Mouse (Mus musculus) adrenal gland, postnatal 10 days (tissue): ENCODE data around the gene Fut9. TPM values are rescaled to one million over a fixed set of nuclear protein-coding genes. Genes with fewer than 3 reads are reported as not detected.

ENCODE experiments used
- DNase-seq: peaks from one replicate; pipeline ENCODE4 v3.0.0; 2021; ENCODE audit warnings: mixed read lengths
- long read RNA-seq, 2 experiments: library from polyadenylated mRNA; stranded (forward); transcript quantifications; one replicate each; pipeline ENCODE4 v2.0.0; 2021
- total RNA-seq, 2 experiments: library from RNA; stranded (reverse); gene quantifications; 2 replicates each; pipeline ENCODE4 v1.2.3; 2021

Gene Fut9
- under 1 TPM; 0.24 to 0.48 TPM for total RNA-seq
- long read RNA-seq, experiment 1: 0 reads
- long read RNA-seq, experiment 2, partial matches to known transcripts: 0 of 1 reads
- long read RNA-seq, experiment 2, other reads (novel, unspliced or antisense): 1 of 1 reads

DNA sequence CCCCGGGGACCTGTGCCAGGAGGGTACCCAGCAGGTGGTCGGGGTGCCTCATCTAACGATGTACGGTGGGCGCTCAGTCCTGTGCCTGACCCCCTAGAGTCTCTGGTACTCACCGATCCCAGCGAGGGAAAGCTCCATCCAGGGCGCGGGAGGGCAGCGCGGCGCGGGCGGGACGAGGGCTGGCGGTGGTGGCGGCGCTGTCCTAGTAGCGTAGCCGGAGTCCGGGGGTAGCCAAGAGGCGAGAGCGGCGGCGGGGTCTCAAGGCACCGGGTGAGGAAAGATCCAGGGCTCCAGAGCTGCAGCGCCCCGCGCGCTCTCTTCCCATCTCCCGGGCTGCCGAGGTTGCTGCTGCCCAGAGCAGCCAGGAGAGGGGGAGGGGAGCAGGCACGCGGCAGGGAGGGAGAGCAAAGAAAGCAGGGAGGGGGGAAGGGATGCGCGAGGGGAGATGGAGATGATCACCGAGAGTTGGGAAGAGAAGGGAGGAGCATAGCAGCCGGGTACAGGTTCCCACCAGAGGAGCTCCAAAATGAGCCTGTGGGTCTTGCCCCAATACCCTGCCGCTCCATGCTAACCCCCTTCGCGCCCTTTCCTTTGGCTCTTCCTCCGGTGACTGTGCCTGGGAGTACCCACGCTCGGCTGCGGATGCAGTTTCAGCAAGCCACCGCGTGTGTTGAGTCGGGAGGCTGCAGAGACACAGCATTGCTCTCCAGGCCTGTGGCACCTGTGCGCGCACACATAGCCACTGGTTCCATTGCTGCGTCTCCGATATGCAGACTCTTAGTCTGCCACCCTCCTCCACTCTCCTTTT, at the start of gene Fut9:
Gene Fut9, minus strand, starts transcription at position 769 of the 808 bp plus-strand sequence.
- DNase-seq: peak; percentile 13

DNA sequence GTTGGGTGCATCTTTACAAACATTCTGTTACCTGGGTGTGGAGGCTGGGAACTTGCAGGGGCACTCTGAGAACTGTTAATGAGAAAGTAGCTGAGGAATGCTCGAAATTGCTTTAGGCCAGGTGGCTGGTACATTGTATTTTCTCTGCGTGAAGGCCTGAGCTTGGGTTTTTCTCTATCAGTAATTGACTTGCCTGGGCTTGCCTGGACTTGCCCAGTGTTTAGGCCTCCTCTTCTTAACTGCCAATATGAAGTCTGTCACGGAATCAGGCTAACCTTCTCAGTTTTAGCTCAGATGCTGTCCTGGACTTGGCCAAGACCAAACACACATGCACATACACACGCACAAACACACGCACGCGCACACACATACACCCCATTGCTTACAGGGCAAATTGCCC, 15.7 kb upstream of the Fut9 start:
- DNase-seq: no peak

DNA sequence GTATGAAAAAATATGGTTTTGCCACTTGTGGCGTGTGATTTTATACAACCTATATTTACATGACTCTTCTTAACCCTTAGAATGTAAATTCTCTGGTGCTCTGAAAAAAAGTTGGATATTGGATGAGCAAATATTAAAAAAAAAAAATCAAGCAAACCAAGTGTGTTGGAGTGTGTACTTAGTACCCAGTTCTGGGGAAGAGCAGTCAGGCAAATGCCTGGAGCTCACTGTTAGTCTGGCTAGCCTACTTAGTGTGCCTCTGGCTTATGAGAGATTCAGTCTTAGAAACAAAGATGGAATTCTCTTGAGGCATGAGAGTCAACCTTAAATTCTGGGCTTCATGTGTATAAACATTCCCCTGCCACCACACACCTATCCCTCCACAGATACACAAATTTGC, 13.3 kb upstream of the Fut9 start:
- DNase-seq: no peak

DNA sequence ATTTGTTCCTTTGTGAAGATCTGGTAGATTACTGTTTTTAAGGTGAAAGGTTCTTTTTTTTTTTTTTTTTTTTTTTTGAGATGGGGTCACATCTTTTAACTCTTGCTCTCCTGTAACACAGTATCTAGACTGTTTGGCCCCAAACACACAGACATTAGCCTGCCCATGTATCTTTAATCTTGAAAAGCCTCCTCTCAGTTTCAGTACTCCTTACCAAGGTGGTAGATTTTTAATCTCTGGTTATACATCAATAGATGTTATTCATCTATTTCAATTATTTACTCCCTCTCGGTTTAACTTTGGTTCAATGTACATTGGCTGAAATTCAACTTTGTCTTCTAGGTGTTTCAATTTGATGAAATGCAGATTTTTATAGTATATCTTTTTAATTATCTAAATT, 10.0 kb upstream of the Fut9 start:
- DNase-seq: no peak

DNA sequence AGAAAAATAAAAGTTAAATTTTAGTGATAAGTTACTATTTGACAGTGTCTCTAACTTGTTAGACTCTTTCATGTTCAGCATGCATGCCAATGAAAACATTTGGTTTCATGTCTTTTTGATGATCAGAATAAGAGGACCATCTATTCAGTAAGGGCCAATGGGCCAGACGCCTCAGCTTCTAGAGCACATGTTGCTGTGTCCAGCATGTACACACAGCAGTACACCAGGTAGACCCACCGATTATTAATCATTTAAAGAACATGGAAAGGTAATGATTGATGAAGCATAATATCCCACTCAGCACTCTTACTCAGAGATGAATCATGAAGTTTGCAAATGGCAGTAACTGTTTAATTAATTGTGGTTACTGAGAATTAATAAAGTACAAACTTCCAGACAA, 1.7 kb upstream of the Fut9 start:
- DNase-seq: no peak

DNA sequence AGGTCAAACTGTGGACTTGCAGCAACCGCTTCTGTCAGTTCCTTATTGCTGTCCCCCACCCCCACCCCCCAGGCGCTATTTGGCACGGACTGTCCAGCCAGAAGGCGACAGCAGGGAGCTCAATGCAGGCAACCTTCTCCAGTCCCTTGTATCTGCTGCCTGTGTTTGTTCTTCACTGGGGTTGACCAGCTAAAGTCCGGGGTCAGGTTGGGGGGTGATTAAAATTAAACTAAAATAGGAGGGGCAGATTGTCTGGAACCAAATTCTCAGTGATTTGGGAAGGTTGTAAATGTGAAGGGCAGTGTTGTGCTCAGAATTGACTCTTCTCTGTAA, 206 bp upstream of the Fut9 start:
- no peak for DNase-seq

DNA sequence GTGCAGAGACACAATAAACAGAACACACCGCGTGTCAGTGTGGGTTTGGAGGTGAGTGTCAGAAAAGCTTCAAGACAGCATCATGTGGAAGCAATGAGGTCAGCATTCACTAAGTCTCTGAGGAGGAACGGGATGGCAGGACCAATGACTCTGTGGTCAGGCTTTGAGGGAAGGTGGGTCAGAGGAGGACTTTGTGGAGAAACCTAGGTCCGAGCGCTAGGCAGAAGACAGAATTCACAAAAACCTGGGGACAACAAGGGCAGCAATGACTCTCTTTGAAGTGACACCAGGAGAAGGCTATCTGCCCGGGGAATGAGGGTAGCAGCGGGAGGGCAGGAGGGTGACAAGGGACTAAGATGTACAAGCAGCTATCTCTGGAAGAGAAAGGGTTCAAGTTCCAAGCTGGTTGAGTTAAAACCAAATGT, 981 bp downstream of the Fut9 start:
- no peak for DNase-seq

DNA sequence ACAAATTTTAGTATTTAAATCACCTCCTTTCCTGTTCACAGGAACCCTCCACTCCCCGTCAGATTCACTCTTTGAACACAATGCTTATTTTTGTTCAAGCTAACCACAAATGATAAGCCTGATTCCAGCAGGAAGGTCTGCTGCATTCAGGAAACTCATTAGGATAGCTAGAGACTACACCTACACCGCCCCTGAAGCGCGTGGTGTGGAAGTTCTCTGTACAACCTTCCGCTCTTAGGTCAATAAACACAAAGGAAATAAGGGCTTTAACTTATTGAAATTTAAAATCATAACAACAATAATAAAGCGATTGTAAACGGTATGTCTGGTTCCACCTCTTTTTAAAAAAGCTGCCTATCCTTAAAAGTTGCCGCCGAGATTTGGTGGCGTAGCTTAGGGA, 1.6 kb downstream of the Fut9 start:
- no peak for DNase-seq

DNA sequence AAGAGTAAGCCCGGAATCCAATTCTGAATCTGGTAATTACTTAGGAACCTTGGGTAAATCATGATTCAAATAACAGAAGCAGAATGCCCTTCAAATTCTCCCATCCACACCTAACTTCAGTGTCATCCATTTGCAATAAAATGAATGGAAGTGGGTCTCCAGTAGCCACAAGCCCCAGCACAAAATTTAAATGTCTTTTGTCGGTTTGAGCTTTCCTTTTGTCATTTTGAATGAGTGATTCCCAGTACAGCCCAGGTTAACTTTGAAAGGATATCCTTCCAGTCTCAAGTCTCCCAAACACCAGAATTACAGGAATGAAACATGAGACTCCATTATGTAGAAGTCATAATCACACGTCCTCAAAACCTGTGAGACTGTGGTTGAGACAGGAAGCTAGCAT, 3.9 kb downstream of the Fut9 start:
- no peak for DNase-seq

DNA sequence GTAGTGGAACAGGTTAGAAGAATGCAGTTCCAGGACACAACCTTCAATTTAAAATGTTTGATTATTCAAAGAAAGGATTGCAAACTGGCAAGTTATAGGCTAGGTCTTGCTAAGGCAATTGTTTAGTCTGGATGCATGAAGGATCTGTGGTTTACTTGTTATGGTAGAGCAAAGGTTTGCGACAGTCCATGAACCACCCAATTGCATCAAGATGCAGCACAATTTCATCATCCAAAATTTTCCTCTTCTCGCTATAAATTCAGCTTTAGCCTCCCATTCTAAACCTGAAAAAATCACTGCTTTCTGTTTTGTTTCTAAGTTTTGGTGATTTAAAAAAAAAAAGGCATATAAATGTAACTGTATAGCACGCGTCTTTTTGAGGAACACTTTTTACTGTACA, 14.8 kb downstream of the Fut9 start:
- DNase-seq: no peak

DNA sequence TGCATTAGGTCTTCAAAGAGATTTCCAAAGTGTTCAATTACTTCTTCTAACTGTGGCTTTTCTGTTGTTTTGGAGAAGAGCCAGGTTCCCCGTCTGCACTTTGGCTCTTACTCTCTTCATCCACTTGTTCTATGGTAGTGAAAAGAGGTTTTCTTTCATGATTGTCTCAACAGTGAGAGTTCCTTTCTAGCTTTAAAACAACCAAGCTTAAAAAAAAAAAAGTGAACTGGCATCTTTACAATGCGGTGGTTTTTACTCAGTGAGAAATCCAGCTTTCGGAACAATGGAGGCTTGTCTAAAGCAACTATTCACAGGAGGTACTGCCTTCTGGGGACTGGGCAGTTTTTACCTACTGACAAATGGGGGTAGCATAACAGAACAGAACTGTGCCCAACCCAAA, 31.4 kb downstream of the Fut9 start:
- DNase-seq: no peak

DNA sequence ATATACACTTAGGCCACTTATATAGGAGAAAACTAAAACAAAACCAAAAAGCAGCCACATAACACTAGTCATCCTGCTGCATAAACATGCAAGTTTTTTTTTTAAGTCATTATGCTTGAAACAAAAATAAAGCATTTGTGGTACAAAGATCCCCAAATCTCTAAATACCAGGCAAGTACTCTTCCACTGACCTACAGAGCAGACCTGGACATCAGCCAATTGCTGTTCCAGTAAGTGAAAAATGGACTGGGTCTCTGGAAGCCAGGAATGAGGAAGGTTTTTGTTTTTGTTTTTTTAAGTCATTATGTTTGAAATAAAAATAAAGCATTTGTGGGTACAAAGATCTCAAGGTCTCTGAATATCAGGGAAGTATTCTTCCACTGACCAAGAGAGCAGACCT, 37.0 kb downstream of the Fut9 start:
- DNase-seq: no peak

DNA sequence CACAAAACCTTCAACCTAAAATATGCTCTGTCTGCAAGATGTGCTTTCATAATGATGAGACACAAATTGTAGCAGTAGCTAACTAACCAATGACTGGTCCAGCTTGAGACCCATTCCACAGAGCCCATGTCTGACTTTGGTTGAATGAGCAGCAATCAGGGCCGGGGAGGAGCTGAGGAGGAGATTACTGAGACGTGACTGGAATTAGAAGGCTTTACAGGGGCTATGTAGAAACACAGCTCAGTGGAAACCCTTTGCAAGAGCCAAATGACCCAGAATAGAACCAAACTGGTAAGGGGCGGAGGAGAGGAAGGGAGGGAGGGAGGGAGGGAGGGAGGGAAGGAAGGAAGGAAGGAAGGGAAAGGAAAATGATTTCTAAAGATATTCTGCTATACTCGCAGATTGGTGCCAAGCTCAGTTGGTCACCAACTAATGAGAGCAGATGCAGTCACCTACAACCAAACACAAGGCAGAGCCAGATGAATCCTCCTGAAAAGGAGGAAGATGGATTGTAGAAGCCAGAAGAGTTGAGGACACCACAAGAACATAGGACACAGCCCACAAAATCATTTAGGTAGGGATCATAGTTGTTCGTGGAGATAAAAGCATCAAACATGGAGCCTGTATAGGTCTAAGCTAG, 42.0 kb downstream of the Fut9 start:
- no peak for DNase-seq

DNA sequence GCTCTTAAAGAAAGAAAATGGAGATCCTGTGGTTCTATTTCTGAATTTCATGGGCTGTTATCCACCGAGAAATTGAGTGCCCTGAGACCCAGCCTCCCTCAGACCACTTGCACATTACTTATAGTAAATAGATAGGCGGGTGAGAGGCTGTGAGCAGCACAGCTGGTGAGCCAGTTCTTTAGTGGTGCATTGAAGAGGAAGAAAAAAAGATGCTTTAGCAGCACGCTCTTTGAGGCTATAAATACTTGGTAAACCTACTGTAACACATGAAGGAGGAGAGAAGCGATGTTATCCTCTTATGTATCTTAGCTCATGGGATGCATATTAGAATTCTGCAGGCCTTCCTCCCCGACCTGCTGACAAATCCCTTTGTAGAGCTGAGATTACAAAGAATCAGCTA, 58.5 kb downstream of the Fut9 start:
- no peak for DNase-seq

DNA sequence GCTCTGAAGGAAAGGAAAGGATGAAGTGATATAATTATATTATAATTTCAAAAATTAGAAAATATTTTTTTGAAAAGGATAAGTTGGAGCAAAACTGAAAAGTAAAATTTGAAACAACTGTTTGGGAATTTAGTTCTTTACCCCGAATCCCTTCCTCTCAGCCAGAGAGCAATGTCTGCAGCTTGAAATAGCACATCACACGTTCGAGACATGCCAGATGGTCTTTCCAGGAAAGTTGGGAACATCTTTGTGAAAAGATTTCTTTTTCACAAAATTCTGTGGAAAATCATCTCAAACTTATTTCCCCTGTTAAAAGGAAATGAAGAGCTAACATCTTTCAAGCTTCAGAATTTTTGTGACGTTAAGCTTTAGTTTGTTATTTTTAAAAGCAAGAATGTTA, 61.3 kb downstream of the Fut9 start:
- DNase-seq: no peak

DNA sequence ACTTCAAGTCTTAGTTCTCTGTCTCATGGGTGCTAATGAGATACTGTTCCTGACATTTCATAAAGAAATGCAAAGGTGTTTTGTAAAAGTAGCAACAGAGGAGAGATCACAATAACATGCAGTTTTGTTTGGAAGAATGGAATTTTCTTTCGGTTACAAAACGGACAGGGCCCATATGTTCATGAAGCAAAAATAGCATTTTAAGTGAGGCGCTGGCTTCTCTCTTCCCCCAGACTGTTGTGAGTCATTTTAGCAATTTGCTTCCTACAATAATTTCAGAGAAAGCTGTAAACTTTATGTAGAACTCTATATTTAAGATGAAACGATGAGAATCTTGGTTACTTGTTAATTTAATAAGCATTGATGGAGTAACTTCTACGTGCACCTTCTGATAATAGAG, 78.5 kb downstream of the Fut9 start:
- no peak for DNase-seq

DNA sequence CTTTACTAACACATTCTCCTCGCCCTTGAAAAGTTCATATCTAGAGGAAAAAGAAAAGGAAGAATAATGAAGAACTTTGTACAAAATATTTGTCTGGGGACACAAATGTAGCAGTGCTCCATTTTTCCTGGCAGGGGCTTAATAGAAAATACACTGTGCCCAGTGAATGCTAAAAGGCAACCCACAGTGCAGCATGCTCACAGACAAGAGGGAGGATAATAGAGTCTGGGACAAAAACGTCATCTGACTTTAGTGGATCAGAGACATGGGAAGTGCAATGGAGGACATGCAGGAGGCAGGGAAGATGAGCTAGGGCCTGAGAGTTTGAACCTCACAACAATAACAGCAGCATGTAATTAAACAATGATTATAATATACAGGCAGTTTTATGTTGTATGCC, 86.1 kb downstream of the Fut9 start:
- DNase-seq: no peak

DNA sequence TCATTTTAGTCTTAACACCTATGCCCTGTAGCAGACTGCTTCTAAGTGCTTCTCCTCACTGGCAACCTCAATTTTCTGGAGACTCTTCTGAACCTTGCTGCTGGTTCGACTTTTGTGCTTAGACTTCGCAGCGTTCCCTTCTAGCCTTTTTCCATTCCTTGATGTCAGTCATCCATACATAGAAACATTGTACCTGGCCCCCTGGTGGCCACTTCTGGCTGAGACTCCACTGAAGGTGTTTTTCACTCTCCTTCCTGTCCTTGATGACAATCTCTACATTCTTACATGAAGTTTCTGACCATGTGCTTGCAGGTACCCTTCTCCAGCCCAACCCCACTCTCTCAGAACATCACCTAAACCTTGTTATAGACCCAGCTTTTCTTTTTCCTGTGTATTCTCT, 115.1 kb downstream of the Fut9 start:
- peak; percentile 9 for DNase-seq

DNA sequence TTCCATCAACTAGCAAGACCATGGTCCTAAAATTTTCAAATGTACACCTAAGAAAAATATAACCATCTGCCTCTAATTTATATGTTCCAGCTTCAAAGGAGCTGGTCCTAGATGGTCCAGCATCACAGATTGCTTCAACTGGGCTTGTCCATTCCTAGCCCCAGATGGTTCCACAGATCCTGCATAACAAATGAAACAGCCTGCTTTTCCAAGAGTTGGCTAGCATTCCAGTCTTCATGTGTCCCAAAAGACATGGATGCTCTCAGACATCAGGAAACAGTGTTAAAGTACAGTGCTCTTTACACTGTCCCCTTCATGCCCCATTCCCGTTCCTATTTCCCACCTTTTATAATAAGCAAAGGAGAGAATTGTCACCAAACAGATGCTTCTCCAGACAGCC, 135.8 kb downstream of the Fut9 start:
- DNase-seq: no peak

DNA sequence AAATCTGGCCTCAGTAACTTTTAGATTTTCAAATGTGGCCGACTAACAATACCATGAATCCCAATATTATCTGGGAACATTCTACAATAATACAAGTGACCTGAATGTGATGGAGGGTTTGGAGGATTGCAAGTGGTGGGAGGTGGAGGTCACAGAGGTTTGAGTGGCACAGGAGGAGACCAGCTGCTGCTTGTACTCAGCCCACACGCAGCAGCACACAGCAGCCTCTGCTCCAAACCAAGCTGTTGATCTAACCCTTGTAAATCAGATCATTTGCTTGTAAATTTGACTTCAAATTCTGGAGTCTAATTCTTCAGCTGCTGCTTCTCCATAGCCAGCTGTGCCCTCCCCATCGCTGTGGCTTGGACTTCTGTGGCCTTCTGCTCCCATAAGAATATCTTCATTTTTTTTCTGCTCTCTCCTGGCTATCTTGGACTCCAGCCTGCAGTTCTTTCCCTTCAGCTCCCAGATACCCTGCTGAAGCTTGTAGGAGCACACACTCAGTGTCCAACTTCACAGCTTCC, 138.8 kb downstream of the Fut9 start:
- DNase-seq: no peak

DNA sequence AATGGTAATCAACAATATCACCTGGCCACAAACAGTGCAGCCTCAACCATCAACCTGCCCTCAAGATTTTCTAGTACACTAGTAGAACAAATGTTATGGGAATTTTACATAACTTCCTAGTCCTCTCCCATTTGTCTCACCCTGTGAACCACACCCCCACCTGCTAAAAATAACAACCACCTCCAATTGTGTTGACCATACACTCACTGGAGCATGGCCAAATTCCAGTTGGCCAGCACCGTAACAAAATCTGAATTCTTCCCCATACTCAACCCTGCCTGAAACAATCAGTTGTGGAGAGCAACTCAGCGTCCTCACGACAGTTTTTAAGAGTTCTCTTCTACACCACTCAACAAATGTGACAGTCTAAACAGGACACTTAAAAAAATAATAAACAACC, 141.3 kb downstream of the Fut9 start:
- no peak for DNase-seq

DNA sequence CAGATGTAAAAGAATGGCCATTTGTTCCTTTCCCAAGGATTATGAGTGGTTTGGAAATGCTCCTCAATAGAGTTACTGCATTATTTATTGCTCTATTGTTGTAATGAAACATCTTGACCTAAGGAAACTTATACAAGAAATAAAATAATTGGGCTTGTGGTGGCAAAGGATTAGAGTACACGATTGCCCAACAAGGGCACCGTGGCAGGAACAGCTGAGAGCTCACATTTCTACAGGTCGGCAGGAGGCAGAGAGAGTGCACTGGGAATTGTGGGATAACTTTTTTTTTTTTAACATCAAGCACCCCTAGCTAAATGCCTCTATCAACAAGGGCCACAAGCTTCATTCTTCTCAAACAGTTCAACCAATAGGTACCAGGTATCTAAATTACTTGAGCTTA, 148.1 kb downstream of the Fut9 start:
- DNase-seq: no peak

DNA sequence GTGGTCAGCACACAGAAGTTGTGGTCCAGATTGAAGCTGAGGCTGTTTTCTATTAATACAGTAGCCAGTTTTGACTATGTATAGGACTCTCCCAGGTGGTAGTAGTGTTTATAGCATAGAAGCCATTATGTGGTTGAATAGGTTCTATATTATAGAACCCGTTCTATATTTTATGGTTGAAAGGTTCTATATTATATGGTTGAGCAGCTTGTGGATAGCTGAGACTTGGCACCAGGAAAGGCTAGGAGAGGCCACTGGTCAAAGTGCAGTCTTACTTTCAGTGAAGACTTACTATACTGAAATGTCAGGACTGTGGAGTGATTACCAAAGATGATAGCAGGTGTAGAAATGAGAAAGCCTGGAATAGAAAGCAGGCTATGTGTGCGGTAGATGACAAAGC, 151.9 kb downstream of the Fut9 start:
- DNase-seq: no peak

DNA sequence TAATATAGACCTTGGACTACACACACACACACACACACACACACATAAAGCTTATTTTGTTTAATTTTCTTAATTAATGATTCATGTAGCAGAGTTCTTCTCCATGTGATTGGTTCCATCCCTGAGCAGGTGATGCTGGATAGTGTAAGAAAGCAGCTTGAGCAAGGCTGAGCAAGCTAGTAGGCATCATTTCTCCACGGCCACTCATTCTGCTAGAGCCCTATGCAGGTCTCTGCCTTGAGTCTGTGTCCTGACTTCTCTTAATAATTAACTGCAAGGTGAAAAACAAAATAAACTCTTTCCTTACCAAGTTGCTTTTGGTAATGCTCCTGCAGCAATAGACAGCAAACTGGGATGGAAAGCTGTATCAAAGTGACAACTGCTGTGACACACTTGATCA, 152.5 kb downstream of the Fut9 start:
- no peak for DNase-seq
